Mouse (Mus musculus) neural tube, embryonic 11.5 days (tissue): ENCODE results near the gene Tns1. TPM values are rescaled to one million over a fixed set of nuclear protein-coding genes. Genes with fewer than 3 reads are reported as not detected.

Experiments used
- ATAC-seq: fragments of 200-750 bp; cut with Nextera tagmentation; 2 replicates; pipeline ENCODE4 v1.8.0; 2017; ENCODE audit warnings: moderate number of reproducible peaks, mild to moderate bottlenecking, moderate TSS enrichment, moderate library complexity; ENCODE audit not compliant: insufficient read depth, low FRiP score, low TSS enrichment
- DNase-seq: peaks from one replicate; pipeline ENCODE4 v3.0.0-alpha.2; 2015; ENCODE audit warnings: low spot score
- H3K27ac ChIP-seq: fragments of 300-500 bp; sonication (generic); 2 replicates; pipeline ENCODE4 v1.5.1; 2014; ENCODE audit warnings: low read depth, mild to moderate bottlenecking, low read length
- H3K27me3 ChIP-seq: fragments of 300-500 bp; sonication (generic); 2 replicates; pipeline ENCODE4 v1.6.1; 2014; ENCODE audit warnings: mild to moderate bottlenecking, low read length, mixed read lengths; ENCODE audit not compliant: control insufficient read depth, insufficient read depth
- H3K36me3 ChIP-seq: fragments of 300-500 bp; sonication (generic); 2 replicates; pipeline ENCODE4 v1.6.1; 2014; ENCODE audit warnings: mild to moderate bottlenecking, low read length, moderate library complexity, mixed read lengths; ENCODE audit not compliant: control insufficient read depth, insufficient read depth
- H3K4me1 ChIP-seq: fragments of 300-500 bp; sonication (generic); 2 replicates; pipeline ENCODE4 v1.6.1; 2014; ENCODE audit warnings: low read length, mixed read lengths; ENCODE audit not compliant: control insufficient read depth, insufficient read depth
- H3K4me2 ChIP-seq: fragments of 300-500 bp; sonication (generic); 2 replicates; pipeline ENCODE4 v1.6.1; 2014; ENCODE audit warnings: low read depth, mild to moderate bottlenecking, moderate library complexity
- H3K4me3 ChIP-seq: fragments of 300-500 bp; sonication (generic); 2 replicates; pipeline ENCODE4 v1.5.1; 2014; ENCODE audit warnings: low read depth, low read length
- H3K9ac ChIP-seq: fragments of 300-500 bp; sonication (generic); 2 replicates; pipeline ENCODE4 v1.6.1; 2014; ENCODE audit warnings: mild to moderate bottlenecking, low read length
- H3K9me3 ChIP-seq: fragments of 300-500 bp; sonication (generic); 2 replicates; pipeline ENCODE4 v1.6.1; 2016; ENCODE audit warnings: low read length; ENCODE audit not compliant: control insufficient read depth
- WGBS: fragments of 180-500 bp; shearing (Covaris S2); extraction: QIAGEN DNeasy Blood & Tissue Kit; methylation state at CpG from one replicate; pipeline ENCODE4 v1.1.7; 2014; 5-methylcytosine and 5-hydroxymethylcytosine counted together
- polyA plus RNA-seq: library from polyadenylated mRNA; unstranded; fragments of >200 nt; fragmentation: Nextera tagmentation; extraction: Ambion mirVana; gene quantifications from 2 replicates; pipeline ENCODE4 v1.2.1, GENCODE M21; 2014

Tns1 gene
- polyA plus RNA-seq, 1 experiment from 2014 or later: 17.9 TPM

- Histone ChIP-seq H3K27me3 (no peaks in the 10 kb centered on the region), H3K4me2 (no peak overlapping the region), H3K4me3 (no peak overlapping the region), H3K27ac (no peak overlapping the region), H3K9ac (no peak overlapping the region), H3K9me3 (no peaks in the 10 kb centered on the region), H3K36me3 (no peaks in the 10 kb centered on the region), H3K4me1 (no peaks in the 10 kb centered on the region)
- WGBS: 70% methylated on average over 5 of the region's 5 CpGs
- no peak for DNase-seq
- ATAC-seq: no peak
Observed at GRCm38 (mm10) chr1:74008498-74008897, 115.8 kb downstream of the Tns1 start.

GRCm38 (mm10) chr1:74007398-74008050, 116.7 kb downstream of the Tns1 start:
- WGBS: 66% methylated on average over 7 of the region's 7 CpGs
- no peak overlapping the region for H3K4me3 ChIP-seq

GRCm38 (mm10) chr1:74005020-74005419, 119.2 kb downstream of the Tns1 start:
- DNase-seq (no peak), ATAC-seq (no peak)
- no peak overlapping the region for H3K4me3 ChIP-seq
- no peak overlapping the region for H3K4me2 ChIP-seq
- no peaks in the 10 kb centered on the region for H3K27me3 ChIP-seq
- H3K9me3 ChIP-seq: no peaks in the 10 kb centered on the region
- H3K9ac ChIP-seq: no peak overlapping the region
- WGBS: 89% methylated on average over 3 of the region's 3 CpGs
- H3K4me1 ChIP-seq: no peaks in the 10 kb centered on the region
- H3K36me3 ChIP-seq: no peaks in the 10 kb centered on the region
- H3K27ac ChIP-seq: no peak overlapping the region

More at GRCm38 (mm10) chr1:74007398-74008050, 116.7 kb downstream of the Tns1 start:
- H3K9me3 ChIP-seq: no peaks in the 10 kb centered on the region
- no peaks in the 10 kb centered on the region for H3K36me3 ChIP-seq
- no peak overlapping the region for H3K4me2 ChIP-seq
- ATAC-seq (no peak), DNase-seq (no peak)
- no peak overlapping the region for H3K9ac ChIP-seq
- no peak overlapping the region for H3K27ac ChIP-seq
- no peaks in the 10 kb centered on the region for H3K4me1 ChIP-seq
- H3K27me3 ChIP-seq: no peaks in the 10 kb centered on the region

GRCm38 (mm10) chr1:74003723-74004122, 120.5 kb downstream of the Tns1 start:
- Histone ChIP-seq H3K27ac (no peak overlapping the region), H3K36me3 (no peaks in the 10 kb centered on the region; the same call in 1 of the 2 replicates), H3K4me1 (no peaks in the 10 kb centered on the region), H3K4me3 (no peak overlapping the region), H3K9me3 (no peaks in the 10 kb centered on the region), H3K27me3 (no peaks in the 10 kb centered on the region), H3K9ac (no peak overlapping the region), H3K4me2 (no peak overlapping the region)
- no peak for ATAC-seq
- no peak for DNase-seq
- 82% methylated on average over 2 of the region's 2 CpGs for WGBS

GRCm38 (mm10) chr1:74001449-74001820, 122.8 kb downstream of the Tns1 start:
- H3K27ac ChIP-seq: no peak overlapping the region
- H3K36me3 ChIP-seq: no peaks in the 10 kb centered on the region; the same call in 1 of the 2 replicates
- ATAC-seq: no peak
- H3K9ac ChIP-seq: no peak overlapping the region
- whole genome bisulfite sequencing: 73% methylated on average over 10 of the region's 10 CpGs
- no peak overlapping the region for H3K4me3 ChIP-seq
- no peaks in the 10 kb centered on the region for H3K27me3 ChIP-seq
- no peaks in the 10 kb centered on the region for H3K9me3 ChIP-seq
- no peak for DNase-seq
- no peaks in the 10 kb centered on the region for H3K4me1 ChIP-seq
- no peak overlapping the region for H3K4me2 ChIP-seq

- 75% methylated on average over 2 of the region's 2 CpGs for WGBS
- no peaks in the 10 kb centered on the region for H3K27me3 ChIP-seq
- no peak overlapping the region for H3K4me2 ChIP-seq
- H3K4me1 ChIP-seq: no peaks in the 10 kb centered on the region
- no peaks in the 10 kb centered on the region for H3K9me3 ChIP-seq
- H3K9ac ChIP-seq: no peak overlapping the region
- ATAC-seq (no peak), DNase-seq (no peak)
- H3K36me3 ChIP-seq: no peaks in the 10 kb centered on the region; the same call in 1 of the 2 replicates
- H3K4me3 ChIP-seq: no peak overlapping the region
- H3K27ac ChIP-seq: no peak overlapping the region
Observed at GRCm38 (mm10) chr1:74000810-74001448, 123.3 kb downstream of the Tns1 start.

- Histone ChIP-seq H3K27ac (no peak overlapping the region), H3K9ac (no peak overlapping the region), H3K4me2 (no peak overlapping the region), H3K27me3 (no peaks in the 10 kb centered on the region), H3K9me3 (no peaks in the 10 kb centered on the region), H3K4me1 (no peaks in the 10 kb centered on the region), H3K4me3 (no peak overlapping the region), H3K36me3 (no peaks in the 10 kb centered on the region; the same call in 1 of the 2 replicates)
- peak; percentile 27 for DNase-seq
- WGBS: 9% methylated on average over 5 of the region's 5 CpGs
- ATAC-seq: no peak
Observed at GRCm38 (mm10) chr1:74000191-74000651, 124.0 kb downstream of the Tns1 start.

- ATAC-seq (no peak), DNase-seq (no peak)
- Histone ChIP-seq H3K9ac (no peak overlapping the region), H3K4me2 (no peak overlapping the region), H3K27ac (0 out of 2 replicates have a peak overlapping the region, but pooled peaks have one; percentile 23), H3K36me3 (no peaks in the 10 kb centered on the region; the same call in 1 of the 2 replicates), H3K27me3 (no peaks in the 10 kb centered on the region), H3K4me1 (no peaks in the 10 kb centered on the region), H3K9me3 (no peaks in the 10 kb centered on the region), H3K4me3 (no peak overlapping the region)
- 81% methylated on average over 5 of the region's 5 CpGs for WGBS
Observed at GRCm38 (mm10) chr1:73999533-73999932, 124.7 kb downstream of the Tns1 start.

GRCm38 (mm10) chr1:73998925-73999375, 125.3 kb downstream of the Tns1 start:
- Histone ChIP-seq H3K27ac (no peak overlapping the region), H3K9me3 (no peaks in the 10 kb centered on the region), H3K27me3 (no peaks in the 10 kb centered on the region), H3K4me3 (no peak overlapping the region), H3K36me3 (no peaks in the 10 kb centered on the region; the same call in 1 of the 2 replicates), H3K4me1 (no peaks in the 10 kb centered on the region), H3K9ac (no peak overlapping the region), H3K4me2 (no peak overlapping the region)
- WGBS: 65% methylated on average over 5 of the region's 5 CpGs
- no peak for DNase-seq
- ATAC-seq: no peak
